Mouse (Mus musculus): ENCODE measurements at regions not wholly inside any gene's neighbourhood (a gene's known extent, or its start where the extent isn't known, plus 50 kb on each side); places are given as distances from the start of the nearest gene placed in this dataset.

GRCm38 (mm10) chr11:44235456-44235855 is 164.4 kb upstream of the Il12b start:
- DNase-seq: no peak

- DNase-seq: no peak
These were observed 161.8 kb upstream of the Il12b start for GRCm38 (mm10) chr11:44238051-44238450.

- no peak for DNase-seq
These were observed 161.3 kb upstream of the Il12b start for GRCm38 (mm10) chr11:44238598-44238997.

- no peak for DNase-seq
These were observed 156.7 kb upstream of the Il12b start for GRCm38 (mm10) chr11:44243184-44243583.

- DNase-seq: no peak
These were observed 148.0 kb upstream of the Il12b start for GRCm38 (mm10) chr11:44251821-44252220.

- DNase-seq: no peak
These were observed 139.3 kb upstream of the Il12b start for GRCm38 (mm10) chr11:44260376-44261111.

GRCm38 (mm10) chr11:44261657-44262056 is 138.2 kb upstream of the Il12b start:
- DNase-seq: no peak

- no peak for DNase-seq
These were observed 137.3 kb upstream of the Il12b start for GRCm38 (mm10) chr11:44262571-44262970.

- peak; percentile 19 to 52 for DNase-seq
These were observed 127.6 kb upstream of the Il12b start for GRCm38 (mm10) chr11:44272268-44272667.

- no peak for DNase-seq
These were observed 121.2 kb upstream of the Il12b start for GRCm38 (mm10) chr11:44278521-44279208.

GRCm38 (mm10) chr11:44285961-44286360 is 113.9 kb upstream of the Il12b start:
- no peak for DNase-seq

GRCm38 (mm10) chr11:44288825-44289224 is 111.0 kb upstream of the Il12b start:
- no peak for DNase-seq

GRCm38 (mm10) chr11:44303786-44304185 is 96.1 kb upstream of the Il12b start:
- DNase-seq: no peak

- DNase-seq: no peak
These were observed 83.8 kb upstream of the Il12b start for GRCm38 (mm10) chr11:44316061-44316460.

GRCm38 (mm10) chr11:44319136-44319535 is 80.7 kb upstream of the Il12b start:
- no peak for DNase-seq

- no peak for DNase-seq
These were observed 76.5 kb upstream of the Il12b start for GRCm38 (mm10) chr11:44323314-44323713.

- no peak for DNase-seq
These were observed 74.8 kb upstream of the Il12b start for GRCm38 (mm10) chr11:44325066-44325465.

- DNase-seq: no peak
These were observed 74.3 kb upstream of the Il12b start for GRCm38 (mm10) chr11:44325525-44325924.

- no peak for DNase-seq
These were observed 70.4 kb upstream of the Il12b start for GRCm38 (mm10) chr11:44329503-44329902.

GRCm38 (mm10) chr11:44330438-44330837 is 69.4 kb upstream of the Il12b start:
- no peak for DNase-seq

GRCm38 (mm10) chr11:44330851-44331773 is 68.8 kb upstream of the Il12b start:
- DNase-seq: peak; percentile 56 to 68

GRCm38 (mm10) chr11:44331774-44332129 is 68.1 kb upstream of the Il12b start:
- DNase-seq: no peak

- DNase-seq: no peak
These were observed 59.3 kb upstream of the Il12b start for GRCm38 (mm10) chr11:44340531-44340930.
